ENCODE assay signal across 16 mouse cellular contexts in genomic region chr5:9272976-9273375, GRCm38 (mm10). TPM values are rescaled to one million over a fixed set of nuclear protein-coding genes. Genes with fewer than 3 reads are reported as not detected.
"Had no signal": no experiment of that assay in that cellular context is flagged by ENCODE, and none has a peak within 500 bp of the region (broad histone marks: within the 10 kb centered on the region; RNA-seq: fewer than 3 reads in every experiment).

No protein-coding gene starts in this region.

- H3K27ac ChIP-seq: liver, embryonic 13.5 days; liver, embryonic 15.5 days; macrophage; midbrain, embryonic 13.5 days; midbrain, embryonic 15.5 days; neural tube, embryonic 12.5 days; stomach, embryonic 15.5 days; stomach, postnatal 0 days had no signal

- H3K9ac ChIP-seq: liver, embryonic 13.5 days; liver, embryonic 15.5 days; lung, embryonic 14.5 days; midbrain, embryonic 13.5 days; midbrain, embryonic 15.5 days; neural tube, embryonic 12.5 days; stomach, embryonic 15.5 days had no signal

- H3K4me2 ChIP-seq: liver, embryonic 13.5 days; liver, embryonic 15.5 days; lung, embryonic 14.5 days; midbrain, embryonic 11.5 days; midbrain, embryonic 13.5 days; midbrain, embryonic 15.5 days; neural tube, embryonic 12.5 days; stomach, embryonic 15.5 days had no signal

- H3K36me3 ChIP-seq: liver, embryonic 13.5 days; liver, embryonic 15.5 days; midbrain, embryonic 13.5 days; midbrain, embryonic 15.5 days; neural tube, embryonic 12.5 days; stomach, embryonic 15.5 days had no signal

- ATAC-seq: midbrain, embryonic 13.5 days; midbrain, embryonic 15.5 days had no signal

- H3K27me3 ChIP-seq: liver, embryonic 13.5 days; liver, embryonic 15.5 days; megakaryocyte, embryonic 14.5 days; midbrain, embryonic 13.5 days; midbrain, embryonic 15.5 days; neural tube, embryonic 12.5 days; stomach, embryonic 15.5 days had no signal

- H3K4me1 ChIP-seq: liver, embryonic 13.5 days; liver, embryonic 15.5 days; midbrain, embryonic 15.5 days; neural tube, embryonic 12.5 days; stomach, embryonic 15.5 days had no signal

- H3K4me3 ChIP-seq: liver, embryonic 13.5 days; liver, embryonic 15.5 days; megakaryocyte, embryonic 14.5 days; midbrain, embryonic 13.5 days; midbrain, embryonic 15.5 days; neural tube, embryonic 12.5 days; stomach, embryonic 15.5 days had no signal

- H3K9me3 ChIP-seq: liver, embryonic 13.5 days; liver, embryonic 15.5 days; midbrain, embryonic 13.5 days; midbrain, embryonic 15.5 days; neural tube, embryonic 12.5 days; stomach, embryonic 15.5 days had no signal

- DNase-seq: liver, embryonic 13.5 days; lung, embryonic 14.5 days; right cerebral cortex, postnatal 14 days; thymus, adult 2 months; thymus, postnatal 25 days; thymus, postnatal 4 days had no signal

RNA-seq across cellular contexts. Expression of gene 9330182L06Rik, which starts 7.1 kb away (rescaled TPM):
- total RNA-seq: monocyte, adult 5-6 weeks had no signal
